Mouse (Mus musculus) layer of hippocampus, postnatal 36 days (tissue): Measurements from ENCODE around the gene Acsl6. TPM values are rescaled to one million over a fixed set of nuclear protein-coding genes. Genes with fewer than 3 reads are reported as not detected.
"Not testable (repeated sequence)": the region's sequence is repeated elsewhere in the genome, so short reads cannot be mapped to it uniquely, and the experiment has no call there.

Source experiments
- DNase-seq, 2 experiments: peaks; one replicate each; pipeline ENCODE4 v3.0.0; 2022
- total RNA-seq, 2 experiments: library from RNA; stranded (reverse); gene quantifications; 2 replicates each; pipeline ENCODE4 v1.2.3; 2021

Gene Acsl6
- total RNA-seq, 2 experiments from 2014 or later: 181 to 196 TPM

DNA sequence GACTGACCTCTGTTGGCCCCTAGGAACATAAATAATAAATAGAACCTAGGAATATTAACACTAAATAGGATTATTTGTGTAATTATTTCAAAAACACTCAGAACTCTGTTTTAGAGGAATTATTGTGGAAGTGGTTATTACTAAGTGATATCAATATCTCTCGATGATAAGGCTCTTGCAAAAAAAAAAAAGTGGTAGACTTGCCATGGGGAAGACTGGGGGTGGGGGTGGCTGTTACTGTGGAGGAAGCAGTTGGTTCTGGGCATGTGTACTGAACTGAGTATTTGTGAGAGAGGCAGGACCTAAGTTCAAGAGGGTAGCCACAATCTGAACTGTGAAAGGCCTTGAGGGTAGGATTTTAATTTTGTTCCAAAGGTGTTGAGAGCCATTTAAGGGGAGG lies 93.1 kb downstream of the Acsl6 start:
- no peak for DNase-seq

DNA sequence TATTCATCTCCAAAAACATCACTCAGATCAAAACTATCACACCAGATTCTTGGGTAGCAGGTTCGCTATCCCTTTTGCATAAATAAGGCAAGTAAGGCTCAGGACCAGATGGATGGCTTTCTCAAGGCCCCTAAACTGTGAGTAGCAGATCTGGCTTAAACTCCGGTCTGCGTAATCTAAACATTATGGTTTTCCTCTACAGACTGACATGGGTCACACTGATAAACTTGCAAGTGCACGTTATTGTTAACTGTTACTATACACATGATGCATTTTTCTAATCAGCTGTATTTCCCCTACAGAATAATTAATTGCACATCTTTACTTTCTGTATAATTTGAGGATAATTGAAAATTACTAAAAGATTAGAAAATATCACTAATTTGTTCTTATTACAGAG lies 94.5 kb downstream of the Acsl6 start:
- DNase-seq: no peak

DNA sequence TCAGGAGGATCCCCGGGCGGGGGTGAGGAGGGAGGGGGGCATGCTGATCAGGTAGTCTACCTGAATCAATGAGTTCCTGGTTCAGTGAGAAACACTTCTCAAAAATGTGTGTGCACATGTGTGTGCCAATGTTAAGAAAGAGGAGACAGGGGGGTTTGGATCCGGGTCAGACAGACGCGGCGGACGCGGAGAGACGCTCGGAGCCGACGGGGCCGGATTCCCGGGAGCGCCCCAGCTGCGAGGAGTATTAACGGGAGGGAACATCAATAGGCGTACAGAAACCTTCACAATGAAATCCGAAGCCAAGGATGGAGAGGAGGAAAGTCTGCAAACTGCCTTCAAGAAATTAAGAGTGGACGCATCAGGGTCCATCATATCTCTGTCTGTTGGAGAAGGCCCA lies 97.2 kb downstream of the Acsl6 start:
- not testable (repeated sequence) for DNase-seq

DNA sequence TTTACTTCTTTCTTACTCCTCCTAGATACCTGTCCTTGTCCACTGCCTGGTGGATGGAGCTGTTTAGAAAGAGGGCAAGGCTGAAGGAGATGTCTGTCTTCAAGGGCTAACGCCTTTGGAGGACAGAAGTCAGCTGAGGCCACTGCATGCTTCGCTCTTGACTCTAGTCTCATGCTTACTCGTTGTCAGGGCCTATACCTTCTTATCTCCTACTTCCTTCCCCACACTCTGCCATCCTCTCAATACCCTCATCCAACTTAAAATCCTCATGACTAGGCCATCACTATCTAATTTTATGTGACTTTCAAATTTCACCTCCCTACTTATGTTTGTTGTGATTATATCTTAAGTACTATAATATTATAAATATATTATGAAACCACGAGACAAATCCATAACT lies 101.3 kb downstream of the Acsl6 start:
- no peak for DNase-seq

DNA sequence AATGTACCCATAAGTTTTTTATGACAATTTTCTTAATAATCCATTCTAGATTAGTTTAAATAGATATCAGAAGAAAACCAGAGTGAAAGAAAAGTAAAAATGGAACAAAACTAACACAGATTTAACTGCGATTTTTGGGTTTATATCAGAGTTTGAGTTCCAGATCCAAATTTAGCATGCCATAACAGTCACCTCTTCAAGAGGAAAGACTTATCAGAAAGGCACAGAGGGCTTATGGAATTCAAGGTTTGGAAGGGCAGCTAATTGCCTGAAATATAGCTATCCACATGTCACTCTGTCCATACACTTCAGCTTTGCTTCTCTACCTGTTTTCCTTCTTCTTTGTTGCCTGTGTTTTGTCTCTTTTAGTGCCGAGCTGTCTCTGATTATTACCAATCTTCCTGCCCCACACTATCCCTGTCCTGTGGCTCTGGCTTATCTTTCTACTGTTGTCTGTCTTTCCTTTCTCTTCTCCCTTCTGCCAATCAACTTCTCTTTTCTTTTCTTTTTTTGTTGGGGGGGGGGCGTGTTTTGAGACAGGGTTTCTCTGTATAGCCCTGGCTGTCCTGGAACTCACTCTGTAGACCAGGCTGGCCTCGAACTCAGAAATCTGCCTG lies 103.4 kb downstream of the Acsl6 start:
- DNase-seq: no peak

DNA sequence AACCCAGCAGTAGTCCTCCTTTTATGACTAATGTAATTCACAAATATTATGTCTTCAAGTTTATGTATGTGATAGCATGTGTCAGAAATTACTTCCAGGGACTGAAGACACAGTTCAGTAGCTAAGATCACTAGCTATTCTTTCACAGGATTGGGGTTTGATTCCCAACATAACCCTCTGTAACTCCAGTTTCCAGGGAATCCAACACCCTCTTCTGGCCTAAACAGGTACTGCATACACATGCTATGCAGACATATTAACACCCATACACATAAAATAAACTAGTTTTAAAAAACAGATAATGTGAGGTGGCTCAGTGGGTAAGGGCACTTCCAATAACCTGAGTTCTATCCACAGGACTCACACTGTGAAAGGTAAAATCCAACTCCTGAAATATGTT lies 107.0 kb downstream of the Acsl6 start:
- no peak for DNase-seq

DNA sequence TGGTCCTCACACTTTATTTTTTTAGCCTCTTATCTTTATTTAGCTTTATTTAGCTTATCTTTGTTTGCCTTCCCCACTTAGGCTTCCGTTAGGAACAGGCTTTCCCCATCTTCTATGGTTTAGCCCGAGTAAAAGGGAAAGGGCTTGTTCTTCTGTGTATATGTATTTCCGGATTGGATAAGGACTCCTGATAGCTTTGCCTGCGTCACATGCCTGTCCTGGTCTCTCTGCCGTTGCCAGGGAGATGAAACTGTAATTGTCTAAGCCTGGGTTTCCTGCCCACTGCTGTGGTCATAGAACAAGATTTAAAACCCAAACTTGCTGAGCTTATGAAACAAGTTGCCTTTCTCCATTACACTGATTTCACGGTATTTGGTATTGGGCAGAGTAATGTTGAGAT lies 109.4 kb downstream of the Acsl6 start:
- DNase-seq: peak in 1 of 2 experiments; percentile 3

Other genes starting within 250 kb of the Acsl6 start
- 10 to 100 TPM; 11.5 to 16.2 TPM for gene Pdlim4, start 234.8 kb upstream of the Acsl6 start, total RNA-seq
- 10 to 100 TPM; 20.6 to 29.8 TPM for gene P4ha2, start 203.7 kb upstream of the Acsl6 start, total RNA-seq
- not detected for gene Csf2, start 54.1 kb upstream of the Acsl6 start, total RNA-seq
- not detected for gene Il3, start 36.5 kb upstream of the Acsl6 start, total RNA-seq
- not detected for gene Meikin, start 66.9 kb downstream of the Acsl6 start, total RNA-seq
- gene Fnip1, start 134.4 kb downstream of the Acsl6 start, total RNA-seq: 10 to 100 TPM; 34.9 to 36.4 TPM
- gene Rapgef6, start 219.0 kb downstream of the Acsl6 start, total RNA-seq: 10 to 100 TPM; 41.3 to 48.5 TPM